Mouse (Mus musculus): ENCODE measurements at regions not wholly inside any gene's neighbourhood (a gene's known extent, or its start where the extent isn't known, plus 50 kb on each side); places are given as distances from the start of the nearest gene placed in this dataset.

GRCm38 (mm10) chr15:56027197-56027818 lies 1450.1 kb downstream of the Slc22a22 start:
- no peak for DNase-seq

- no peak for DNase-seq
Measured at GRCm38 (mm10) chr15:56024705-56025104, 1452.7 kb downstream of the Slc22a22 start.

- no peak for DNase-seq
Measured at GRCm38 (mm10) chr15:56023862-56024484, 1453.5 kb downstream of the Slc22a22 start.

- no peak for DNase-seq
Measured at GRCm38 (mm10) chr15:56022315-56022714, 1455.1 kb downstream of the Slc22a22 start.

- DNase-seq = no peak
Measured at GRCm38 (mm10) chr15:56018141-56018540, 1459.3 kb downstream of the Slc22a22 start.

- no peak for DNase-seq
Measured at GRCm38 (mm10) chr15:56017561-56017960, 1459.9 kb downstream of the Slc22a22 start.

- DNase-seq = no peak
Measured at GRCm38 (mm10) chr15:56016070-56016469, 1461.4 kb downstream of the Slc22a22 start.

GRCm38 (mm10) chr15:56014059-56014620 lies 1463.3 kb downstream of the Slc22a22 start:
- no peak for DNase-seq

GRCm38 (mm10) chr15:56008603-56009174 lies 1468.7 kb downstream of the Slc22a22 start:
- no peak for DNase-seq

- no peak for DNase-seq
Measured at GRCm38 (mm10) chr15:56007376-56007775, 1470.0 kb downstream of the Slc22a22 start.

GRCm38 (mm10) chr15:56005361-56005760 lies 1472.1 kb downstream of the Slc22a22 start:
- no peak for DNase-seq

- DNase-seq = no peak
Measured at GRCm38 (mm10) chr15:56003921-56004320, 1473.5 kb downstream of the Slc22a22 start.

- no peak for DNase-seq
Measured at GRCm38 (mm10) chr15:55999605-56000004, 1477.8 kb downstream of the Slc22a22 start.

- DNase-seq = no peak
Measured at GRCm38 (mm10) chr15:55997977-55998376, 1479.4 kb downstream of the Slc22a22 start.

- DNase-seq = no peak
Measured at GRCm38 (mm10) chr15:55994680-55995079, 1482.7 kb downstream of the Slc22a22 start.

GRCm38 (mm10) chr15:55975843-55976242 lies 1501.6 kb downstream of the Slc22a22 start:
- DNase-seq = no peak

- no peak for DNase-seq
Measured at GRCm38 (mm10) chr15:55966780-55967179, 1510.6 kb downstream of the Slc22a22 start.

- no peak for DNase-seq
Measured at GRCm38 (mm10) chr15:55965296-55965695, 1512.1 kb downstream of the Slc22a22 start.

- DNase-seq = no peak
Measured at GRCm38 (mm10) chr15:55962093-55962492, 1515.3 kb downstream of the Slc22a22 start.
